Mouse (Mus musculus) lung, embryonic 15.5 days (tissue): ENCODE data around the gene Pdc. TPM values are rescaled to one million over a fixed set of nuclear protein-coding genes. Genes with fewer than 3 reads are reported as not detected.
"Not testable (repeated sequence)": the region's sequence is repeated elsewhere in the genome, so short reads cannot be mapped to it uniquely, and the experiment has no call there.

ENCODE experiments used
- ATAC-seq: fragments of 200-750 bp; cut with Nextera tagmentation; 2 replicates; pipeline ENCODE4 v1.8.0; 2017; ENCODE audit warnings: moderate number of reproducible peaks, borderline replicate concordance; ENCODE audit not compliant: low FRiP score, low TSS enrichment; ENCODE audit errors: extremely low read depth
- H3K27ac ChIP-seq: fragments of 300-500 bp; sonication (generic); 2 replicates; pipeline ENCODE4 v1.5.1; 2015; ENCODE audit warnings: moderate library complexity, mild to moderate bottlenecking, inconsistent platforms
- H3K27me3 ChIP-seq: fragments of 300-500 bp; sonication (generic); 2 replicates; pipeline ENCODE4 v1.6.1; 2015; ENCODE audit warnings: inconsistent platforms
- H3K36me3 ChIP-seq: fragments of 300-500 bp; sonication (generic); 2 replicates; pipeline ENCODE4 v1.6.1; 2015; ENCODE audit warnings: inconsistent platforms
- H3K4me1 ChIP-seq: fragments of 300-500 bp; sonication (generic); 2 replicates; pipeline ENCODE4 v1.6.1; 2015; ENCODE audit warnings: inconsistent platforms
- H3K4me2 ChIP-seq: fragments of 300-500 bp; sonication (generic); 2 replicates; pipeline ENCODE4 v1.6.1; 2015; ENCODE audit warnings: inconsistent platforms, mild to moderate bottlenecking, moderate library complexity
- H3K4me3 ChIP-seq: fragments of 300-500 bp; sonication (generic); 2 replicates; pipeline ENCODE4 v1.5.1; 2015; ENCODE audit warnings: mild to moderate bottlenecking, inconsistent platforms
- H3K9ac ChIP-seq: fragments of 300-500 bp; sonication (generic); 2 replicates; pipeline ENCODE4 v1.6.1; 2015; ENCODE audit warnings: inconsistent platforms
- H3K9me3 ChIP-seq: fragments of 300-500 bp; sonication (generic); 2 replicates; pipeline ENCODE4 v1.6.1; 2016; ENCODE audit warnings: inconsistent platforms
- WGBS: fragments of 180-500 bp; shearing (Covaris S2); methylation state at CpG from one replicate; pipeline ENCODE4 v1.1.7; 2015; 5-methylcytosine and 5-hydroxymethylcytosine counted together
- polyA plus RNA-seq: library from polyadenylated mRNA; unstranded; fragments of >200 nt; fragmentation: Nextera tagmentation; extraction: Ambion mirVana; gene quantifications from 2 replicates; pipeline ENCODE4 v1.2.1, GENCODE M21; 2015

Gene Pdc
- polyA plus RNA-seq, result not detected in 2 replicates

- H3K27ac ChIP-seq, result no peak within 1 kb of the TSS
- WGBS, result 73% methylated on average over 1 of the region's 1 CpGs
These were observed at the start of gene Pdc for GRCm38 (mm10) chr1:150319205-150319604. Pdc (plus strand) TSS chr1:150319417.

GRCm38 (mm10) chr1:150294051-150294450 is 25.2 kb upstream of the Pdc start:
- H3K4me3 ChIP-seq, ATAC-seq, H3K36me3 ChIP-seq, H3K4me1 ChIP-seq, H3K9ac ChIP-seq, H3K27me3 ChIP-seq, H3K27ac ChIP-seq, H3K4me2 ChIP-seq, H3K9me3 ChIP-seq: not testable (repeated sequence)
- WGBS, result 74% methylated on average over 3 of the region's 3 CpGs

More at GRCm38 (mm10) chr1:150319205-150319604, at the start of gene Pdc:
- Histone ChIP-seq H3K4me2 (no peak within 1 kb of the TSS), H3K36me3 (no peaks in the 10 kb centered on the region), H3K9ac (no peak within 1 kb of the TSS), H3K9me3 (no peaks in the 10 kb centered on the region), H3K4me1 (no peaks in the 10 kb centered on the region), H3K4me3 (no peak within 1 kb of the TSS), H3K27me3 (no peaks in the 10 kb centered on the region)
- no peak for ATAC-seq

- Histone ChIP-seq H3K9me3 (no peaks in the 10 kb centered on the region), H3K36me3 (no peaks in the 10 kb centered on the region), H3K27ac (no peak overlapping the region), H3K4me3 (no peak overlapping the region), H3K27me3 (no peaks in the 10 kb centered on the region), H3K4me1 (no peaks in the 10 kb centered on the region), H3K9ac (no peak overlapping the region), H3K4me2 (no peak overlapping the region)
- WGBS, result 38% methylated on average over 1 of the region's 1 CpGs
- ATAC-seq, result no peak
These were observed 11.6 kb upstream of the Pdc start for GRCm38 (mm10) chr1:150307599-150307998.

- no peak for ATAC-seq
- H3K9me3 ChIP-seq, result no peaks in the 10 kb centered on the region
- no peaks in the 10 kb centered on the region for H3K4me1 ChIP-seq
- no peaks in the 10 kb centered on the region for H3K36me3 ChIP-seq
- 57% methylated on average over 2 of the region's 2 CpGs for WGBS
- H3K4me3 ChIP-seq, result no peak overlapping the region
- no peaks in the 10 kb centered on the region for H3K27me3 ChIP-seq
- no peak overlapping the region for H3K4me2 ChIP-seq
- no peak overlapping the region for H3K27ac ChIP-seq
- no peak overlapping the region for H3K9ac ChIP-seq
These were observed 15.9 kb downstream of the Pdc start for GRCm38 (mm10) chr1:150335111-150335510.

- 81% methylated on average over 1 of the region's 1 CpGs for WGBS
- peaks cover 16% of the 10 kb centered on the region for H3K36me3 ChIP-seq
- no peaks in the 10 kb centered on the region for H3K27me3 ChIP-seq
- H3K4me2 ChIP-seq, result no peak overlapping the region
- no peak overlapping the region for H3K9ac ChIP-seq
- H3K27ac ChIP-seq, result no peak overlapping the region
- no peak for ATAC-seq
- H3K9me3 ChIP-seq, result no peaks in the 10 kb centered on the region
- H3K4me3 ChIP-seq, result no peak overlapping the region
- H3K4me1 ChIP-seq, result no peaks in the 10 kb centered on the region
These were observed 41.6 kb downstream of the Pdc start for GRCm38 (mm10) chr1:150360864-150361263.

GRCm38 (mm10) chr1:150372895-150373294 is 53.7 kb downstream of the Pdc start:
- no peaks in the 10 kb centered on the region for H3K27me3 ChIP-seq
- no peak for ATAC-seq
- no peaks in the 10 kb centered on the region for H3K9me3 ChIP-seq
- H3K9ac ChIP-seq, result no peak overlapping the region
- no peak overlapping the region for H3K4me2 ChIP-seq
- H3K4me3 ChIP-seq, result no peak overlapping the region
- H3K27ac ChIP-seq, result no peak overlapping the region
- H3K4me1 ChIP-seq, result no peaks in the 10 kb centered on the region
- WGBS, result 75% methylated on average over 3 of the region's 3 CpGs
- 0 out of 2 replicates have a peak, but pooled peaks cover 2% of the 10 kb centered on the region for H3K36me3 ChIP-seq

GRCm38 (mm10) chr1:150374247-150374646 is 55.0 kb downstream of the Pdc start:
- H3K4me1 ChIP-seq, result no peaks in the 10 kb centered on the region
- H3K9ac ChIP-seq, result no peak overlapping the region
- WGBS, result 87% methylated on average over 2 of the region's 2 CpGs
- H3K4me3 ChIP-seq, result no peak overlapping the region
- H3K27ac ChIP-seq, result no peak overlapping the region
- no peak overlapping the region for H3K4me2 ChIP-seq
- no peaks in the 10 kb centered on the region for H3K9me3 ChIP-seq
- ATAC-seq, result no peak
- H3K36me3 ChIP-seq, result peaks cover 6% of the 10 kb centered on the region; the same call in 1 of the 2 replicates
- no peaks in the 10 kb centered on the region for H3K27me3 ChIP-seq

Other genes starting within 250 kb of the Pdc start
- 0.09 and 0.15 TPM in 2 replicates for gene Ptgs2, start 219.4 kb upstream of the Pdc start, polyA plus RNA-seq
- gene Tpr, start 73.4 kb downstream of the Pdc start, polyA plus RNA-seq, result 158 and 160 TPM in 2 replicates
- gene Odr4, start 73.7 kb downstream of the Pdc start, polyA plus RNA-seq, result 33.6 and 35.4 TPM in 2 replicates
- 0.39 and 0.72 TPM in 2 replicates for gene Prg4, start 146.7 kb downstream of the Pdc start, polyA plus RNA-seq